Mouse (Mus musculus) cerebellum, adult (tissue): ENCODE results near the gene Kdm5b.
"Not testable (repeated sequence)": the region's sequence is repeated elsewhere in the genome, so short reads cannot be mapped to it uniquely, and the experiment has no call there.

ENCODE experiments used
- ATAC-seq: cut with Nextera tagmentation; 2 replicates; pipeline ENCODE4 v1.9.2; 2017; ENCODE audit warnings: mild to moderate bottlenecking, moderate library complexity, mixed read lengths; ENCODE audit not compliant: insufficient number of reproducible peaks, low FRiP score, low TSS enrichment

Kdm5b gene

DNA sequence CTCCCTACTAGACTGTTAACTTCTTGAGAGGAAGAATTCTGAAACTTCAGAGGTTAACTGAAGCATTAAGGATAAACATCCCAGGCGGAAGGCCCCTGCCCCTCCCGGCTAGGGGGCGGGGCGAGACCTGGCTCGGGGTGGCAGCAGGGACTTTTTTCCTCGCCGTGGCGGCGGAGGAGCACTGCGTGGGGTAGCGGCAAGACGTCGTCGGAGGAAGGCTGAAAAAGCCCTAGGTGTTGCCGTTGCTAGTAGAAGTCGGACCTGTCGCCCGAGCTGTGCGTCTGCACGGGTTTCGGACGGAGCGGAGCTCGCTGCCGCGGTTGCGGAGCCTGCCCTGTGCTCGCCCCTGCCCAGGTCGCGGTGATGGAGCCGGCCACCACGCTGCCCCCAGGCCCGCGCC lies at the start of gene Kdm5b:
TSS of gene Kdm5b (plus strand) at position 196 of the 400 bp plus-strand sequence.
- ATAC-seq = peak; percentile 39; the same call in 1 of the 2 replicates

GRCm38 (mm10) chr1:134512183-134512582 lies 47.8 kb upstream of the Kdm5b start:
- ATAC-seq = no peak

- no peak for ATAC-seq
Measured at GRCm38 (mm10) chr1:134512584-134512983, 47.4 kb upstream of the Kdm5b start.

GRCm38 (mm10) chr1:134513312-134513860 lies 46.6 kb upstream of the Kdm5b start:
- ATAC-seq = no peak; the same call in 1 of the 2 replicates

DNA sequence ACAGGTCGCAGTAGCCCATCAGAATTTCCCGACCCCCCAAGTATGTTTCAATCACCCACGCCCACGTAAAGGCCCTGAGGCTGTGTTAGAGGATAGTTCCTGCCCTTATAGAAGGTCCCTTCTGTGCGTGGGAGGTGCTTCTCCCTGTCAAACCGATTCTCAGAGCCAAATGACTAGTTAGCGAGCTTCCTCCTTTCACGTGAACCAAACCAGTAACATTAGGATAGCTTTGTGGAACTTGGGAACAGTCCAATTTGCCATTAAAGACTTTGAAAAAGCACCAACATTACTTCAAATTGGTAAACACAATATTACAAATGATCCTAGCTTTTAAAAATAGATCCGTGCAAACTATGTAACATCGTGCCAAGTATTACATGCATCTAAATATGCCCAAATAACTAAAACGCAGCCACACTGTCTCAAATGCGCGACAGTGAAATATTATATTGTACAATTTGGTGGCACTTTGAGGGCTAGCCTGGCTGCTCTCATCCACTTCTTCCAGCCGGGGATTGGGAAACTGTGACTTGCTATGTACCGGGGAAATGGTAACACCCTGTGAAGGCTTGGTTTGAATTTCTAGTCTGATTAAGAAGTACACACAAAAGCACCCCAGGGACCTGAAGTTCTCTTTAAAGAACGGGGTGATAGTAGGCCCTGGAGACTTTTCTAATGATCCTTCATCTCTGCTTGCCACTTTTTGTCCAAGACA lies 45.9 kb upstream of the Kdm5b start:
- ATAC-seq = no peak

GRCm38 (mm10) chr1:134515891-134516290 lies 44.1 kb upstream of the Kdm5b start:
- no peak for ATAC-seq

GRCm38 (mm10) chr1:134516491-134517198 lies 43.3 kb upstream of the Kdm5b start:
- ATAC-seq = no peak

DNA sequence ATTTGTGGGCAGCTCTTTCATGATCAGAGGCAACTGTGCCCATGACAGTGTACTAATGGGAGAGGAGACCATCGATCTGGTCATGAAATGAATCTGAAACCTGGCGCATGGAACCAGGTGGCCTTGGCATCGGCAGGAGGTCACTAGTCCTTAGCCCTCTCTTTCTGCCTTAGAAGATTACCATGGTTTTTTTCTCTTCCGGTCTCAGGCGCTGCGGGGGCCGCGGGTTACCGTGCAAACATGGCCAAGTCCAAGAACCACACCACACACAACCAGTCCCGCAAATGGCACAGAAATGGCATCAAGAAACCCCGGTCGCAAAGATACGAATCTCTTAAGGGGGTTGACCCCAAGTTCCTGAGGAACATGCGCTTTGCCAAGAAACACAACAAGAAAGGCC lies 42.1 kb upstream of the Kdm5b start:
- not testable (repeated sequence) for ATAC-seq

- ATAC-seq = peak; percentile 84
Measured at GRCm38 (mm10) chr1:134518677-134519076, 41.3 kb upstream of the Kdm5b start.

DNA sequence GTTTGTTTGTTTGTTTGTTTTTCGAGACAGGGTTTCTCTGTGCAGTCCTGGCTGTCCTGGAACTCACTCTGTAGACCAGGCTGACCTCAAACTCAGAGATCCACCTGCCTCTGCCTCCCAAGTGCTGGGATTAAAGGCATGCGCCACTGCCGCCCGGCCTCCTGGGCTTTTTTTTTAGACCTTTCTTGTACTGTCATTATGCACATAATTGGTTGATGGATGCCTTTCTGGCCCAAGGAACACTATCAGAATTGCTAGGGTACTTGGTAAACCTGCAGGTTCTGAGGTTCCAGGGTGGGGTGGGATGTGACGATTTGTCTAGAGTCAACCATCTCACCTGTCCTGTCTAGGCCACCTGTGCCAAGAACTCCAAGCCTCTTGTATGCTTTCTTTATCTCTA lies 40.8 kb upstream of the Kdm5b start:
- not testable (repeated sequence) for ATAC-seq

DNA sequence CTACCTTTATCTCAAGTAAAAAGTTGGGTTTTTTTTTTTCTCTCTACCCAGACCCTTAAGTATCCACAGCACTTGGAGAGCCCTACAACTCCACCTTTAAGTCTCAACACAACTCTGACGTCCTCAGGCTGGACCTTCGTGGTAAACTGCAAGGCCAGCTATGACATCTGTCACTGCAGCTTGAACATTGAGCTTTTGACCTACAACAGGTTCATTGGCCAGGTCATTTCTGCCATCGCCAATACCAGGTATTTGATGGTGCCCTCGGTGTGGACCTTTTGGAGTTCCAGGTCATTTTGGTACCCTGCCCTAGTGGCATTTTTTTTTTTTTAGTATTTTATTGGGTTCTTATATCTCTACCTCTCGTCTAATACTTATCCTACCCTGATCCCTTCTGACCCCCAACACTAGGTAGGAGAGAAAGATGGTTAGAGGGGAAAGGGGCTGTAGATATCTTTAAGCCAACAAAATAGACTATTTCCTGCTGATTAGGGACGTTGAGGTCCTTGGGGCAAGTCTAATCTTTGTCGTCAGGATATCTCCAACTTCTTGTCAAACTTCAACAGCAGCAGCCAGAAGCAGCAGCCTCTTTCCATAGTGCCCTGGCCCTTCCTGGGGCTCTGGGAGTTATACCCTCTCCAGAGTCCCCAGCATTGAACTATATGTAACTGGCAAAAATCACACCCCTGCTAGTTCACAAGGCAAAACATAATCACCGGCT lies 39.8 kb upstream of the Kdm5b start:
- no peak for ATAC-seq

- no peak for ATAC-seq
Measured at GRCm38 (mm10) chr1:134521163-134521562, 38.8 kb upstream of the Kdm5b start.

DNA sequence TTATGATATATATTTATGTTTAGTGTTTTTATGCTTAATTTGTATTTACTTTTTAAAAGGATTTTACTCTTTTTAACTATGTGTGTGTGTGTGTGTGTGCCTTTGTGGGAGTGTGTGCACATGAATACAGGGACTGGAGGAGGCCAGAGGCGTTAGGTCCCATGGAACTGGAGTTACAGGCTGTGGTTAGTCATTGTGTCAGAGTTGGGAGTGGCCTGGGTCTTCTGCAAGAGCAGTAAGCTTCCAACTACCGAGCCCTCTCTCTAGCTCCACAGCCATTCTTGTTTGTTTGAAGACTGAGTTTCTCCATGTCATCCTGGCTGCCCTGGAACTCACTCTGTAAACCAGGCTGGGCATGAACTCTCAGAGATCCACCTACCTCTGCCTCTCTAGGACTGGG lies 37.6 kb upstream of the Kdm5b start:
- ATAC-seq = no peak

DNA sequence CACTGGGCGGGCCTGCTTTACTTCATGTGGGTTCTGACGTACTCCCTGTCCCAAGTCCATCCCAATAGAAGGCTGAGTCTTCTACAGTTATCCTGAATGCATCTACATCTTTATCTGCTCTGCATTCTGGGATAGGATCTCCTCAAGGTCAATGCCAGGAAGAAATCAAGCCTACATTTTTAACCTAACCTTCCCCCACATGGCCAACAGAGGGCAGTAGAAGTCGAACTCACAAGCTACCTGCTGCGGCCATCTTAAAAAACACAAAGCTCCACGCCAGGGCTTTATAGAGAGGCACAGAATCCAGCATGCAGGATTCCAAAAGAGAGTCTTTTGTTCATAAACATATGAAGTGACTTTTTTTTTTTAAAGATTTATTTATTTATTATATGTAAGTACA lies 35.5 kb upstream of the Kdm5b start:
- no peak for ATAC-seq

- no peak for ATAC-seq
Measured at GRCm38 (mm10) chr1:134525015-134525414, 35.0 kb upstream of the Kdm5b start.

DNA sequence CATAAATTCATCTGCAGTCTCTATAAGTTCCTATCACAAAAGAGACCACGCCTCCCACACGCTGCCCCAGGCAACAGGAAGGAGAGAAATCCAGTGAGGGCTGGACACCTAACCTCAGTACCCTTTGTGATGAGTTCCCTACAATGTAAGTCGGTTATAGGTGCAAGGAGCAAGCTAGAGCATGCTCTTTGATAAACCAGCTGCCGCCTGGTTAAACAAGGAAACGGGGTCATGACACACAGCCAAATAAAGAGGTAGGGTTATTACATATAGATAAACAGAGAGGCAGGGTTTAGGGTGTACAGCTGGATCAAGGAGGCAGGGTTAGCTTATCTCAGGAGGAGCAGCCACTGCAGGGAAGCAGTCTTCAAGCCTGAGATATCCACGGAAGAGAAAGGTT lies 33.2 kb upstream of the Kdm5b start:
- ATAC-seq = no peak

GRCm38 (mm10) chr1:134530618-134531017 lies 29.4 kb upstream of the Kdm5b start:
- ATAC-seq = no peak

- not testable (repeated sequence) for ATAC-seq
Measured at GRCm38 (mm10) chr1:134533710-134534109, 26.3 kb upstream of the Kdm5b start.

DNA sequence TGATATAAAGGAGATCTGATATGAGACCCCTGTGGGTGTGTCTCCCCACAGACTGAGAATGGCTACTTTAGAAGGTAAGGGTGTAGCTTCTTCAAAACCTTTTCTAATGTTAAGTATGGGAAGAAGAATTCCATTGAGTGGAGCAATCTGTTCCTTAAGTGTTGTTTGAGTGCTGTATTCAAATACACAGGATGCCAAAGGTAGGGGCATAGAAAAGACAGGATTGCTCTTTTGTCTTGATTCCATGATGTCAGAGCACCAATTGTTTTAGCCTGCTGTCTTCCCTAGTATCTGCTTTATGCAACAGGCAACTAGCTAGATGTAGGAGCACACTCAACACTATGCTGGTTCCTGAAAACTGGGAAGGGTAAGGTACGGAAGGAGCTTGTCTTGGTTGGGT lies 24.9 kb upstream of the Kdm5b start:
- no peak for ATAC-seq

DNA sequence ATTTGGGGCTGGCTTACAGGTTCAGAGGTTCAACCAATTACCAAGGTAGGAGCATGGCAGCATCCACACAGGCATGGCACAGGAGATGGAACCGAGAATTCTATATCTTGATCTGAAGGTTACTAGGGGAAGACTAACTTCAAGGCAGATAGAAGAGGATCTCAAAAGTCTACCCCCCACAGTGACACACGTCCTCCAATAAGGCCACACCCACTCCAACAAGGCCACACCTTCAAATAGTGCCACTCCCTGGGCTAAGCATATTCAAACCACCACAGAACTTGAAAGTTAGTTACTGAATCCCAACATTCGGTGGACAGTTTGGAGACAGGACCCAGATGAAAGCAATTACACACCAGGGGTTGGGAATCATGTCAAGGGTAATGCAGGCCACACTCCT lies 24.5 kb upstream of the Kdm5b start:
- no peak for ATAC-seq

DNA sequence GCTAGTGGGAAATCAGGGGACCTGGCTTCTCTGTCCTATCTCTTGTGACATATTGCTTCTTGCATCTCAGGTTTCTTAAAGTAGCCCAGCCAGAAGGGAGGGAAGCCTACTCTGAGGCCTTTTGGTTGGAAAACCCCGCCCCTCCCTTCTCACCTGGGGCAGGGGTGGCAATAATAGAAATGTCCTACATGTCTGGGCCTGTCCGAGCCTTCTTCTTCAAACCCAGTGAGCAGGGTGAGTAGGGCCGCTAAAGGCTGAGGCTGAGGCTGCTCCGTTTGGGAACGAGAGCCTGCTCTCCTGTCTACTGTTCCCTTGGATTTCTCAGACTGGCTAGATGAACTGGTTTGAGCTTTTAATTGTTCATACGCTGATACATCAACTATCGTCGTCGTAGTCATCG lies 19.4 kb upstream of the Kdm5b start:
- no peak for ATAC-seq
